Comparison of ENCODE assay signal across 9 mouse cellular contexts in genomic region chr9:65561016-65561415, GRCm38 (mm10). TPM values are rescaled to one million over a fixed set of nuclear protein-coding genes. Genes with fewer than 3 reads are reported as not detected.
DNase-seq lines count a peak whose midpoint lies in the region; ATAC-seq lines count a peak whose summit lies in the region.
"Had no signal": no experiment of that assay in that cellular context is flagged by ENCODE, and none has a peak within 500 bp of the region (broad histone marks: within the 10 kb centered on the region; RNA-seq: fewer than 3 reads in every experiment).

No protein-coding gene starts in this region.

- whole genome bisulfite sequencing in forebrain, embryonic 14.5 days = 72% methylated on average over 4 of the region's 4 CpGs
- 92% methylated on average over 4 of the region's 4 CpGs for WGBS in forebrain, embryonic 12.5 days
- WGBS in liver, embryonic 11.5 days = 79% methylated on average over 4 of the region's 4 CpGs
- WGBS in embryonic facial prominence, embryonic 12.5 days = 89% methylated on average over 4 of the region's 4 CpGs

- no peak overlapping the region for H3K27ac ChIP-seq in forebrain, embryonic 14.5 days (ENCODE audit: low read depth, low read length)
- no peak overlapping the region for H3K27ac ChIP-seq in forebrain, embryonic 12.5 days
- H3K27ac ChIP-seq in liver, embryonic 11.5 days (ENCODE audit: low read depth, low read length) = no peak overlapping the region
- H3K27ac ChIP-seq in embryonic facial prominence, embryonic 12.5 days = 0 out of 2 replicates have a peak overlapping the region, but pooled peaks have one; percentile 46
- H3K27ac ChIP-seq: kidney, postnatal 0 days had no signal

- no peaks in the 10 kb centered on the region for H3K9me3 ChIP-seq in forebrain, embryonic 14.5 days (replicated peaks; ENCODE audit: control insufficient read depth, low read length)
- no peaks in the 10 kb centered on the region for H3K9me3 ChIP-seq in forebrain, embryonic 12.5 days
- H3K9me3 ChIP-seq in liver, embryonic 11.5 days (ENCODE audit: control insufficient read depth, low read length) = no peaks in the 10 kb centered on the region
- no peaks in the 10 kb centered on the region for H3K9me3 ChIP-seq in embryonic facial prominence, embryonic 12.5 days

- H3K4me2 ChIP-seq in forebrain, embryonic 14.5 days (ENCODE audit: low read length) = no peak overlapping the region
- H3K4me2 ChIP-seq in forebrain, embryonic 12.5 days = no peak overlapping the region
- H3K4me2 ChIP-seq in liver, embryonic 11.5 days = no peak overlapping the region
- H3K4me2 ChIP-seq in embryonic facial prominence, embryonic 12.5 days (replicated peaks) = no peak overlapping the region

- H3K4me3 ChIP-seq in forebrain, embryonic 14.5 days (ENCODE audit: low read depth, low read length) = no peak overlapping the region
- H3K4me3 ChIP-seq in forebrain, embryonic 12.5 days (replicated peaks) = no peak overlapping the region
- H3K4me3 ChIP-seq in liver, embryonic 11.5 days (ENCODE audit: low read depth, low read length) = no peak overlapping the region
- no peak overlapping the region for H3K4me3 ChIP-seq in embryonic facial prominence, embryonic 12.5 days

- DNase-seq in forebrain, embryonic 14.5 days (ENCODE audit: low spot score) = peak; percentile 59
- peak; percentile 56 for DNase-seq in liver
- no peak for DNase-seq in liver, embryonic 11.5 days (ENCODE audit: low spot score)
- DNase-seq in lung, postnatal 36 days = peak; percentile 85
- DNase-seq in embryo, embryonic 10.5 days (ENCODE audit: low spot score) = no peak
- DNase-seq in frontal cortex, postnatal 36 days (ENCODE audit: low spot score in 2 of 2) = no peak

- 0 out of 2 replicates have a peak, but pooled peaks cover 4% of the 10 kb centered on the region for H3K4me1 ChIP-seq in forebrain, embryonic 14.5 days (ENCODE audit: control insufficient read depth, insufficient read depth, low read length)
- H3K4me1 ChIP-seq in forebrain, embryonic 12.5 days = peaks cover 9% of the 10 kb centered on the region
- peaks cover 23% of the 10 kb centered on the region for H3K4me1 ChIP-seq in liver, embryonic 11.5 days (replicated peaks; ENCODE audit: control insufficient read depth, insufficient read depth, low read length)
- peaks cover 11% of the 10 kb centered on the region for H3K4me1 ChIP-seq in embryonic facial prominence, embryonic 12.5 days

- ATAC-seq in forebrain, embryonic 14.5 days = peak; percentile 48; the same call in 1 of the 2 replicates
- no peak for ATAC-seq in forebrain, embryonic 12.5 days (ENCODE audit: low FRiP score)
- ATAC-seq in liver, embryonic 11.5 days (replicated peaks; ENCODE audit: low FRiP score) = no peak
- ATAC-seq in embryonic facial prominence, embryonic 12.5 days (ENCODE audit: insufficient number of reproducible peaks, insufficient read depth, low FRiP score, low TSS enrichment) = no peak

- H3K36me3 ChIP-seq in forebrain, embryonic 14.5 days (ENCODE audit: control insufficient read depth, insufficient read depth, low read length) = peaks cover 15% of the 10 kb centered on the region; the same call in 1 of the 2 replicates
- H3K36me3 ChIP-seq in forebrain, embryonic 12.5 days (replicated peaks) = peaks cover 27% of the 10 kb centered on the region
- H3K36me3 ChIP-seq in liver, embryonic 11.5 days (ENCODE audit: control insufficient read depth, insufficient read depth, low read length) = peaks cover 49% of the 10 kb centered on the region
- H3K36me3 ChIP-seq in embryonic facial prominence, embryonic 12.5 days = peaks cover 51% of the 10 kb centered on the region

- no peaks in the 10 kb centered on the region for H3K27me3 ChIP-seq in forebrain, embryonic 14.5 days (replicated peaks; ENCODE audit: control insufficient read depth, insufficient read depth, low read length)
- H3K27me3 ChIP-seq in forebrain, embryonic 12.5 days = no peaks in the 10 kb centered on the region
- no peaks in the 10 kb centered on the region for H3K27me3 ChIP-seq in liver, embryonic 11.5 days (replicated peaks; ENCODE audit: control insufficient read depth, insufficient read depth, low read length)
- no peaks in the 10 kb centered on the region for H3K27me3 ChIP-seq in embryonic facial prominence, embryonic 12.5 days

- no peak overlapping the region for H3K9ac ChIP-seq in forebrain, embryonic 14.5 days (ENCODE audit: low read length)
- no peak overlapping the region for H3K9ac ChIP-seq in forebrain, embryonic 12.5 days
- no peak overlapping the region for H3K9ac ChIP-seq in liver, embryonic 11.5 days (ENCODE audit: low read depth, low read length)
- no peak overlapping the region for H3K9ac ChIP-seq in embryonic facial prominence, embryonic 12.5 days

RNA-seq across cellular contexts. Expression of gene Plekho2, which starts 18.8 kb away (rescaled TPM):
- 3.6 and 3.9 TPM in 2 replicates for polyA plus RNA-seq in forebrain, embryonic 14.5 days (2014; fragmentation: Nextera tagmentation; extraction: Ambion mirVana)
- polyA plus RNA-seq in forebrain, embryonic 12.5 days (2016; fragmentation: Nextera tagmentation; extraction: Ambion mirVana) = 9.0 and 9.1 TPM in 2 replicates
- polyA plus RNA-seq in liver, embryonic 11.5 days (2014; fragmentation: Nextera tagmentation; extraction: Ambion mirVana) = 29.5 and 30.3 TPM in 2 replicates
- 14.6 TPM in 2 replicates for polyA plus RNA-seq in embryonic facial prominence, embryonic 12.5 days (2016; fragmentation: Nextera tagmentation; extraction: Ambion mirVana)

RNA-seq across cellular contexts. Expression of gene Pif1, which starts 25.9 kb away (rescaled TPM):
- polyA plus RNA-seq in forebrain, embryonic 14.5 days (2014; fragmentation: Nextera tagmentation; extraction: Ambion mirVana) = 5.8 and 6.3 TPM in 2 replicates
- polyA plus RNA-seq in forebrain, embryonic 12.5 days (2016; fragmentation: Nextera tagmentation; extraction: Ambion mirVana) = 28.8 and 33.7 TPM in 2 replicates
- polyA plus RNA-seq in liver, embryonic 11.5 days (2014; fragmentation: Nextera tagmentation; extraction: Ambion mirVana) = 16.4 and 18.0 TPM in 2 replicates
- polyA plus RNA-seq in embryonic facial prominence, embryonic 12.5 days (2016; fragmentation: Nextera tagmentation; extraction: Ambion mirVana) = 21.8 and 24.5 TPM in 2 replicates

RNA-seq across cellular contexts. Expression of gene Ankdd1a, which starts 41.0 kb away (rescaled TPM):
- polyA plus RNA-seq in forebrain, embryonic 14.5 days (2014; fragmentation: Nextera tagmentation; extraction: Ambion mirVana) = not detected in 2 replicates
- 0.18 and 0.28 TPM in 2 replicates for polyA plus RNA-seq in forebrain, embryonic 12.5 days (2016; fragmentation: Nextera tagmentation; extraction: Ambion mirVana)
- polyA plus RNA-seq in liver, embryonic 11.5 days (2014; fragmentation: Nextera tagmentation; extraction: Ambion mirVana) = not detected in 2 replicates
- not detected in 2 replicates for polyA plus RNA-seq in embryonic facial prominence, embryonic 12.5 days (2016; fragmentation: Nextera tagmentation; extraction: Ambion mirVana)

Comparison
In these comparisons a context has a peak if more than half of its experiments do, and no peak if none do; other contexts are left out.
1. DNase-seq: peak in forebrain, embryonic 14.5 days (single experiment), liver (single experiment) and lung, postnatal 36 days (single experiment); none in liver, embryonic 11.5 days (single experiment), embryo, embryonic 10.5 days (single experiment) and frontal cortex, postnatal 36 days (0 of 2).